Mouse (Mus musculus) gastrocnemius, adult 2 months (tissue): ENCODE results near the gene Ifitm1. TPM values are rescaled to one million over a fixed set of nuclear protein-coding genes. Genes with fewer than 3 reads are reported as not detected.
"Not testable (repeated sequence)": the region's sequence is repeated elsewhere in the genome, so short reads cannot be mapped to it uniquely, and the experiment has no call there.

Experiments used
- DNase-seq: peaks from one replicate; pipeline ENCODE4 v3.0.0; 2022
- H3K27ac ChIP-seq: fragments of 200-600 bp; 2 replicates; pipeline ENCODE4 v1.8.1; 2022; ENCODE audit warnings: mild to moderate bottlenecking
- H3K4me3 ChIP-seq: fragments of 200-600 bp; 2 replicates; pipeline ENCODE4 v1.8.1; 2022; ENCODE audit warnings: mild to moderate bottlenecking, moderate library complexity
- CTCF ChIP-seq: fragments of 200-600 bp; IDR thresholded peaks from 2 replicates; pipeline ENCODE4 v1.8.1; 2022; ENCODE audit warnings: antibody characterized with exemption, mild to moderate bottlenecking, moderate library complexity
- intact Hi-C: fragments of 180-260 bp; cut with DNase I; formaldehyde crosslinking; loops from one replicate; pipeline ENCODE4 v1.15.1; 2025
- total RNA-seq, 2 experiments: library from RNA; stranded (reverse); gene quantifications; 2 replicates each; pipeline ENCODE4 v1.2.3; 2021

The Ifitm1 gene
- total RNA-seq, 2 experiments from 2014 or later: 0.69 to 1.4 TPM

DNA sequence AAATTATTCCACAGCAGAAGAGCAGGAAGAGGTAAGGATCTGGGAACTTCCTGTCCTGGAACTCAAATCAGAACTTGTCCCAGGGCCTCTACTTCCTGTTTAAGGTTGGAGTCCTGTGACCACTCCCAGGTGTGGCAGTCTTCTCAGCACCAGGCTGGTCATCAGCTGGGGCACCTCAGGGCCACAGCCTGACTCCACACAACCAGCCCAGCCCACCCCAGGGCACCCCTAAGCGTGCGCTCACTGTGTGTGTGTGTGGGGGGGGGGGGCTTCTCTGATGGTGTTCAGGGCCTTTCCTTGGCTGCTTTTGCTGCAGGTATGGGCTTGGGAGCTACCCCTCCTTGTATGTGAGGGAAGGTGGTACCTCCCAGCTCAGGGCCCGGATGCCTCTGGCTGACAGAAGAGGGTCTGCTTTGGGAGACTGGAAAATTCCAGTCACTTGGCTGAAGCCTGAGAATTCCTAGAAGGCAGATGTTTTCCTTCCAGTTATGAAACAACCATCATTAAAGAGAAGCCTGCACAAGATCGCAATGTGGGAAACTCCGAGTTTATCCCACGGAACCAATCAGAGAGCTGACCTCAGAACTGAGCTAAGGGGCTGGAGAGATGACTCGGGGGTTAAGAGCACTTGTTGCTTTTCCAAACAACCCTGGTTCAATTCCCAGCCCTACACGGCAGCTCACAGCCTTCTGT is 4.6 kb downstream of the Ifitm1 start:
- intact Hi-C loops: no loop called here
- DNase-seq: no peak
- Histone ChIP-seq H3K4me3 (peak overlapping the region; percentile 9; the same call in 1 of the 2 replicates), H3K27ac (peak overlapping the region; percentile 84)
- TF ChIP-seq CTCF: no peak

DNA sequence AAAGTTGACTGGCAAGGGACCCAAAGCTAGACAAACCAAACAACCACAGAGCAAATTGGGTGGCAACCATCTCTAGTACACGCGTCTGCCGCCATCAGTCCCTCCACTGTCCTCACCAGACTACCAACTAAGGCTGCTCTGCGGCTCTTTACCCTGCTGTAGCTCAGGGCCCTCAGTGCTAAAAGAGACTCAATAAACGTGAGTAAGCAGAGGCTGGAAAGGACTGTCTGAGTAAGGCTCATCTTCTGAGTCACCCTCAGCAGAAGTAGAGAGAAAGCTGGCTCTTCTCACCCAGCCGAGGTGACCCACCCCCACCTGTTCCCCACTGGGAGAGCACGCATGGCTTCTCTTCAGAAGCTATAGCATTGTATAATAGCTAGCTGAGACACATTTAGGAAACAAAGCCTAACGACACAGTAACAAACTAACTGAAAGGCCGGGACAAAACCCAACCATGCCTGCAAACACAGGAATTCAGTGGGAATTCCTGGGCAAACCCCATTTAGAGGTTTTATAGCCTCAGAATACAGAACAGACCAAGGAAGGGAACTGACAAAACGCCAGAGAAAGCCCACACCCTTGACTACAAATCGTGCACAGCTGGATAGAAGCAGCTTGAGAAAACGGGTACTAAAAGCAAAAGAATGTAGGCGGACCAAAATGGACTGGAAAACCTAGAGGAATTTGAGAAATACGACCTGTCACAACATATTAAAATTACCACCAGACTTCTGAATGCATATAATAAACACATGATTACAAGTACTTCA is 6.6 kb downstream of the Ifitm1 start:
- DNase-seq: no peak
- intact Hi-C loops: no loop called here
- Histone ChIP-seq H3K4me3 (no peak overlapping the region), H3K27ac (peak overlapping the region; percentile 38)
- no peak for TF ChIP-seq CTCF

- Histone ChIP-seq H3K4me3 (no peak overlapping the region), H3K27ac (peak overlapping the region; percentile 43)
- intact Hi-C loops: no loop called here
- TF ChIP-seq CTCF: no peak
- no peak for DNase-seq
These were observed 7.9 kb downstream of the Ifitm1 start for GRCm38 (mm10) chr7:140974940-140975339.

DNA sequence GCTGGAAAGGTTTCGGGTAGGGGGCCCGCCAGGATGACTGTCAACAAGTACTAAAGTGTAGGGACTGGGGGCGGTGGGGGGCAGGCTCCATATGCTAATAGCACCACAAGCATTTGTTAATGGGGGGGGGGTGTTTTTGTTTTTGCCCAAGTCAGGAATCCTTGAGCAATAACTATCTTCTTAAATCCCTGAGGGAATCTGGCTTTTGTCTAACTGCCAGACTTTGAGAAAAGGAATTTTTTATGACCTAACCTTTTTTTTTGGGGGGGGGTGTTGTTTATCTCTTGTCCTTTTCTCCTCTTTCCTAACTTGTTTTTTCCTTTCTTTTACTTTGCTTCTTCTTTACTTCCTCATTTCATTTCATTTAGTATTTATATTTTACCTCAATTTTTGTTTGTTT is 8.4 kb downstream of the Ifitm1 start:
- Histone ChIP-seq H3K27ac (no peak overlapping the region; the same call in 1 of the 2 replicates), H3K4me3 (no peak overlapping the region)
- no peak for DNase-seq
- TF ChIP-seq CTCF: no peak
- intact Hi-C loops: no loop called here

GRCm38 (mm10) chr7:140976720-140977119 is 9.7 kb downstream of the Ifitm1 start:
- H3K27ac ChIP-seq, DNase-seq, H3K4me3 ChIP-seq, intact Hi-C loops: not testable (repeated sequence)

- H3K27ac ChIP-seq: no peak overlapping the region
- no peak for TF ChIP-seq CTCF
These were observed 14.7 kb downstream of the Ifitm1 start for GRCm38 (mm10) chr7:140981704-140982103.

DNA sequence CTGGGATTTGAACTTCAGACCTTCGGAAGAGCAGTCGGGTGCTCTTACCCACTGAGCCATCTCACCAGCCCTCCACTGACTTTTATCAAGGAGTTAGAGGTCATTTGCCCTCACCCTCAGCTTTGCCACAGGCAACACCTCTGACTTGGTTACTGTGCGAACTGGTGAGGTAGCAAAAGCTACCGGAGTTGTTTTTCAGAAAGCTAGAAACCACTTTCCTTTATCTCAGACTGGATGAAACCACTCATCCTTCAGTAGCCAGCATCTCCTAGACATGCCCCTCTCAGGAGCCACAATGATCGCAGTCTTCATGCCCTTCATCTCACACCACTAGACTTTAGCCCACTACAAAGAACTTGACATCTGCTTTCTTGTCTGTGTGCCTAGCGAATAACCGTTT is 15.9 kb downstream of the Ifitm1 start:
- no peak for TF ChIP-seq CTCF
- DNase-seq: no peak
- Histone ChIP-seq H3K4me3 (no peak overlapping the region), H3K27ac (no peak overlapping the region)
- intact Hi-C loops: no loop called here

More at GRCm38 (mm10) chr7:140981704-140982103, 14.7 kb downstream of the Ifitm1 start:
- intact Hi-C loops: no loop called here
- H3K4me3 ChIP-seq: no peak overlapping the region
- no peak for DNase-seq

DNA sequence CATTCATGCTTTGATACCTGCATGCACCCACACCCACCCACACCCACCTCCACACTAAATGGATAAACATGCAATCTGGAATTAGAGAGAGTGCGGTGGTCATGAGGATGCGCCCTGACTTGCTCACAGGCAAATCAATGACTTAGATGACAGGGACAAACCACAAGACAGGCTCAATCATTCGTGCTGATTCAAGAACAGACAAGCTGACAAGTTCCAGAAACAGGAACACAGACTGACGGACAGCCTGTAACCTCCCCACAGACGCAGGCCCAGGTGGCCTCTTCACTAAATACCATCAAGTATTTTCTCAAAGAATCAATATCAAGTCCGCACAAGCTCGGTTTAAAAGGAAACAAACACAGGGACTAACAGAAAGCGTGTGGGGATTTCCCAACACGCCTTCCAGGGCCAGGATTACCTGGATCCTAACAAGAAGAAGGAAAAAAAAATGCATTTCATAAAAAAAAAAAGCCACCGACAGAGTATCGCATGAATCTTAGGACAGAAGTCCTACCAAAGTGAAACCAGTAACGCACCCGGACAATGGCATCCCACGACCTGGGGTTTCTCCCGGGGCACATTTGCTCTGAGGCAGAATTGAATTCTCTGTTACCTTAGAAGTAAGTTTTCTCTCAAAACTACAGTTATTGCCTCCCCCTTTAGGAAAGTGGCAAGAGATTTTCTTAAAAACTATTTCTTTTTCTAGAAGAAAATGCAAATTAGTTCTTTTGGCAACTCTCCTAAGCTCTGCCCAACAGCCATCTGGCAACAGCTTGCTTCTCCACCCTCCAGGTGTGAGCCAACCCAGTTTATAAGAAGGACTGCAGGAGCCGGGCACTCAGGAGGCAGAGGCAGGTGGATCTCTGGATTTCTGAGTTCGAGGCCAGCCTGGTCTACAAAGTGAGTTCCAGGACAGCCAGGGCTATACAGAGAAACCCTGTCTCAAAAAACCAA is 20.4 kb downstream of the Ifitm1 start:
- no peak for TF ChIP-seq CTCF
- H3K27ac ChIP-seq: no peak overlapping the region
- intact Hi-C loops: no loop called here
- no peak for DNase-seq
- H3K4me3 ChIP-seq: no peak overlapping the region

DNA sequence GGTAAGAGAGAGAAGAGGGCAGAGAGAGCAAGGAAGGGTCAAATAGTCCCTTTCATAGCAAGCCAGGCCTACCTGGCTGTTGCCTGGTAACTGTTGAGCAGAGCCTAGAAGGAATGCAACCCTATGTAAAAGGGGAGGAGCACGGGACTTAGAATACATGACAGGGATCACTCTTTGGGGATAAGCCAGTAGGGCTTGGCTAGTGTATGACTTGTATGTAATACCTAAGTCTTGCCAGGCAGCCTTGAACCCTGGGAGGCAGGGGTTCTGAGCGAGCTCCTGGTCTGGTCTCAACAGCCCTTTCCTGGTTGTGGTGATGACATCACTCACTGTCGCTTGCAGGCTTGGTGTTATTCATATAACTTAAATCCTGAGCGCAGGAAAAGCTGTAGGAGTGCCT is 22.0 kb downstream of the Ifitm1 start:
- no peak for DNase-seq
- intact Hi-C loops: no loop called here
- no peak for TF ChIP-seq CTCF
- H3K4me3 ChIP-seq: no peak overlapping the region
- no peak overlapping the region for H3K27ac ChIP-seq

GRCm38 (mm10) chr7:140990185-140990584 is 23.2 kb downstream of the Ifitm1 start:
- Histone ChIP-seq H3K27ac (no peak overlapping the region), H3K4me3 (no peak overlapping the region)
- DNase-seq: no peak
- intact Hi-C loops: no loop called here
- no peak for TF ChIP-seq CTCF

- no peak for TF ChIP-seq CTCF
- Histone ChIP-seq H3K4me3 (no peak overlapping the region), H3K27ac (no peak overlapping the region)
- intact Hi-C loops: no loop called here
- no peak for DNase-seq
These were observed 23.6 kb downstream of the Ifitm1 start for GRCm38 (mm10) chr7:140990622-140991021.

- no peak for TF ChIP-seq CTCF
- intact Hi-C loops: no loop called here
- H3K4me3 ChIP-seq: no peak overlapping the region
- no peak overlapping the region for H3K27ac ChIP-seq
- DNase-seq: no peak
These were observed 24.2 kb downstream of the Ifitm1 start for GRCm38 (mm10) chr7:140991117-140991689.
